24 mouse cellular contexts compared by ENCODE assay signal in the genomic region with DNA sequence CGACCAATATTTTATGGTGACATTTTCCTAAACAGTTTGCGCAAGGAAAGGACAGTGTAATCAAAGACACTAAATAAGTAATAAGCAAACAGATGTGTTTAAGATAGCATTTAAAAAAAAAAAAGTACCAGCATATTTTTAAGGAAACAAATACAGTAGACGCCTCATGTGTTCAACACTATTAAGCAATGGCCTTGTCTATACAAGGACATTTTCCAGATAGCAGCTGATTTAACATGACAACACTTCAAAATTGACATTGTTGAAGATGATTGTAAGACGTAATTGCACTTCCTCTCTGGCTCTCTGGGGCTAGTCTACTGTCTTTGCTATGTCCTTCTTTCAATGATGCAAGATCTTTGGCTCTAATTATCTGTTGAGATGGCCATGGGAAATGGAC.
DNase-seq lines count a peak whose midpoint lies in the region; ATAC-seq and TF ChIP-seq lines count a peak whose summit lies in the region.
"Had no signal": no experiment of that assay in that cellular context is flagged by ENCODE, and none has a peak within 500 bp of the region (broad histone marks: within the 10 kb centered on the region; RNA-seq: fewer than 3 reads in every experiment).

No protein-coding gene starts in this region.

- peak; percentile 86 for ATAC-seq in lung, embryonic 14.5 days (ENCODE audit: insufficient read depth)
- peak; percentile 90 for ATAC-seq in lung, embryonic 16.5 days (ENCODE audit: low read depth)
- peak; percentile 35; the same call in 1 of the 2 replicates for ATAC-seq in granulocyte monocyte progenitor cell, adult 5-6 weeks (replicated peaks; ENCODE audit: poor library complexity, severe bottlenecking)
- ATAC-seq in midbrain, postnatal 0 days (ENCODE audit: low FRiP score): no peak
- ATAC-seq: activated CD4-positive, CD25-positive, alpha-beta regulatory T cell, adult 4 months; CD4-positive, CD25-positive, alpha-beta regulatory T cell, adult 4 months; forebrain, embryonic 13.5 days; forebrain, embryonic 15.5 days; Patski had no signal

- no peak overlapping the region for H3K4me3 ChIP-seq in lung, embryonic 14.5 days (ENCODE audit: low read depth, low read length)
- no peak overlapping the region for H3K4me3 ChIP-seq in lung, embryonic 16.5 days (ENCODE audit: low read length)
- H3K4me3 ChIP-seq in midbrain, postnatal 0 days (ENCODE audit: low read depth, low read length): no peak overlapping the region
- H3K4me3 ChIP-seq: embryonic facial prominence, embryonic 10.5 days; embryonic facial prominence, embryonic 12.5 days; forebrain, embryonic 13.5 days; forebrain, embryonic 15.5 days had no signal

- H3K4me1 ChIP-seq in lung, embryonic 14.5 days (ENCODE audit: insufficient read depth): no peaks in the 10 kb centered on the region
- no peaks in the 10 kb centered on the region for H3K4me1 ChIP-seq in lung, embryonic 16.5 days (replicated peaks; ENCODE audit: control insufficient read depth, insufficient read depth, low read length)
- no peaks in the 10 kb centered on the region for H3K4me1 ChIP-seq in midbrain, postnatal 0 days (ENCODE audit: insufficient read depth, low read length)
- H3K4me1 ChIP-seq: forebrain, embryonic 13.5 days; forebrain, embryonic 15.5 days had no signal

- no peak overlapping the region for H3K4me2 ChIP-seq in lung, embryonic 14.5 days
- H3K4me2 ChIP-seq in lung, embryonic 16.5 days (ENCODE audit: low read depth, low read length): no peak overlapping the region
- no peak overlapping the region for H3K4me2 ChIP-seq in midbrain, postnatal 0 days (ENCODE audit: low read depth, low read length, poor library complexity, severe bottlenecking)
- H3K4me2 ChIP-seq: embryonic facial prominence, embryonic 12.5 days; forebrain, embryonic 13.5 days; forebrain, embryonic 15.5 days had no signal

- no peaks in the 10 kb centered on the region for H3K27me3 ChIP-seq in lung, embryonic 14.5 days (ENCODE audit: insufficient read depth, low read length)
- H3K27me3 ChIP-seq in lung, embryonic 16.5 days (ENCODE audit: control insufficient read depth, insufficient read depth, low read depth, low read length): peaks cover 4% of the 10 kb centered on the region; the same call in 1 of the 2 replicates
- H3K27me3 ChIP-seq in midbrain, postnatal 0 days (ENCODE audit: insufficient read depth, low read length): no peaks in the 10 kb centered on the region
- H3K27me3 ChIP-seq: CH12.LX; embryonic facial prominence, embryonic 12.5 days; forebrain, embryonic 13.5 days; forebrain, embryonic 15.5 days; Patski had no signal

- no peak overlapping the region for H3K9ac ChIP-seq in lung, embryonic 14.5 days
- no peak overlapping the region for H3K9ac ChIP-seq in lung, embryonic 16.5 days (ENCODE audit: low read length)
- no peak overlapping the region for H3K9ac ChIP-seq in midbrain, postnatal 0 days (replicated peaks; ENCODE audit: low read length, poor library complexity, severe bottlenecking)
- H3K9ac ChIP-seq: embryonic facial prominence, embryonic 12.5 days; forebrain, embryonic 13.5 days; forebrain, embryonic 15.5 days had no signal

- H3K27ac ChIP-seq in lung, embryonic 14.5 days (ENCODE audit: low read depth): no peak overlapping the region
- H3K27ac ChIP-seq in lung, embryonic 16.5 days (ENCODE audit: low read length): no peak overlapping the region
- H3K27ac ChIP-seq in midbrain, postnatal 0 days (ENCODE audit: low read depth, low read length): no peak overlapping the region
- H3K27ac ChIP-seq: embryonic facial prominence, embryonic 10.5 days; embryonic facial prominence, embryonic 12.5 days; forebrain, embryonic 13.5 days; forebrain, embryonic 15.5 days had no signal

- TF ChIP-seq CTCF in lung, embryonic 14.5 days (IDR thresholded peaks at IDR 0.05; ENCODE audit: low read depth): no peak
- no peak for TF ChIP-seq CTCF in midbrain, postnatal 0 days (IDR thresholded peaks at IDR 0.05)

- peak; percentile 79 for DNase-seq in lung, embryonic 14.5 days
- DNase-seq in lung, postnatal 25 days (ENCODE audit: low spot score): no peak
- DNase-seq in lung, postnatal 36 days: no peak
- no peak for DNase-seq in midbrain, postnatal 0 days (ENCODE audit: low spot score)
- DNase-seq: adrenal gland, adult 8-10 months; adrenal gland, postnatal 14 days; adrenal gland, postnatal 36 days; B cell, adult 2 months; cerebellum, adult 11-12 months; cerebellum, adult 2 months; cerebellum, adult 9-10 months; cerebellum, postnatal 10 days; cerebellum, postnatal 25 days had no signal

- H3K9me3 ChIP-seq in lung, embryonic 14.5 days (ENCODE audit: low read depth, low read length): no peaks in the 10 kb centered on the region
- no peaks in the 10 kb centered on the region for H3K9me3 ChIP-seq in lung, embryonic 16.5 days (ENCODE audit: control insufficient read depth, low read length)
- H3K9me3 ChIP-seq in midbrain, postnatal 0 days (ENCODE audit: low read length): no peaks in the 10 kb centered on the region
- H3K9me3 ChIP-seq: embryonic facial prominence, embryonic 10.5 days; embryonic facial prominence, embryonic 12.5 days; forebrain, embryonic 13.5 days; forebrain, embryonic 15.5 days had no signal

- 45% methylated on average over 4 of the region's 4 CpGs for WGBS in lung, embryonic 14.5 days
- WGBS in lung, embryonic 16.5 days: 43% methylated on average over 4 of the region's 4 CpGs
- 92% methylated on average over 4 of the region's 4 CpGs for WGBS in midbrain, postnatal 0 days

- no peaks in the 10 kb centered on the region for H3K36me3 ChIP-seq in lung, embryonic 14.5 days (ENCODE audit: insufficient read depth)
- no peaks in the 10 kb centered on the region for H3K36me3 ChIP-seq in lung, embryonic 16.5 days (ENCODE audit: control insufficient read depth, insufficient read depth, low read length)
- no peaks in the 10 kb centered on the region for H3K36me3 ChIP-seq in midbrain, postnatal 0 days (ENCODE audit: insufficient read depth, low read length)
- H3K36me3 ChIP-seq: embryonic facial prominence, embryonic 10.5 days; embryonic facial prominence, embryonic 12.5 days; forebrain, embryonic 15.5 days; G1E had no signal
